Mouse (Mus musculus) ES-Bruce4 (cell line): ENCODE measurements around the gene Cnfn.

Source experiments
- CTCF ChIP-seq: IDR thresholded peaks from one replicate; pipeline ENCODE4 v1.8.1; 2011; ENCODE audit warnings: low read depth, low read length
- POLR2A ChIP-seq: IDR thresholded peaks from one replicate; pipeline ENCODE4 v1.8.1; 2011; ENCODE audit warnings: low read length; ENCODE audit not compliant: insufficient read depth

DNA sequence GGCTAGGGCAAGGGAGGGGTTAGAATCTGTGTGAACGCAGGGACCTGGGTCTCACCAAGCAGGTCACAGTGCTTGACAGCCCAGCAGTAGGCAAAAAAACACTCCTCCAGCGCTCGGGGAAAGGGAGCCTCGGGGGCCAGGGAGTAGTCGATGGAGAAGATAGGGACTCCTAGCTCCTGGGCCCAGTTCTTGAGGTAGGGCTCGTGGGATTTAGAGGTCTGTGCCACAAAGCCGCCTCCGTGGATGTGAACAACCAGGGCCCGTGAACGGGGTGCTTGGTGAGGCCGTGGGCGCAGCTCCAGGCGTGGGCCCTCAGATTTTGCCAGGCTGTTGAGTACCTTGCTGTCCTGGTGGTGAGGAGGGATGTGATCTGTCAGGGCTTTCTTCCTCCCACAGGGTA lies 14.8 kb upstream of the Cnfn start:
- TF ChIP-seq CTCF (no peak), POLR2A (no peak)
